Mouse (Mus musculus) liver, postnatal 0 days (tissue): ENCODE measurements around the gene Fkbp6. TPM values are rescaled to one million over a fixed set of nuclear protein-coding genes. Genes with fewer than 3 reads are reported as not detected.

ENCODE experiments used
- ATAC-seq: fragments of 200-750 bp; cut with Nextera tagmentation; 2 replicates; pipeline ENCODE4 v1.8.0; 2017; ENCODE audit warnings: mild to moderate bottlenecking, moderate library complexity
- DNase-seq: peaks from one replicate; pipeline ENCODE4 v3.0.0-alpha.2; 2016
- H3K27ac ChIP-seq: fragments of 300-500 bp; sonication (generic); 2 replicates; pipeline ENCODE4 v1.5.1; 2014; ENCODE audit warnings: antibody characterized with exemption, moderate library complexity, mild to moderate bottlenecking, low read depth
- H3K27me3 ChIP-seq: fragments of 300-500 bp; sonication (generic); 2 replicates; pipeline ENCODE4 v1.6.1; 2014; ENCODE audit warnings: low read length, control low read depth, mixed read lengths; ENCODE audit not compliant: insufficient read depth
- H3K36me3 ChIP-seq: fragments of 300-500 bp; sonication (generic); replicated peaks from 2 replicates; pipeline ENCODE4 v1.6.1; 2014; ENCODE audit warnings: mild to moderate bottlenecking, control low read depth, low read length, moderate library complexity, mixed read lengths; ENCODE audit not compliant: insufficient read depth
- H3K4me1 ChIP-seq: fragments of 300-500 bp; sonication (generic); 2 replicates; pipeline ENCODE4 v1.6.1; 2014; ENCODE audit warnings: antibody characterized with exemption, mild to moderate bottlenecking, control low read depth; ENCODE audit not compliant: insufficient read depth
- H3K4me2 ChIP-seq: fragments of 300-500 bp; sonication (generic); 2 replicates; pipeline ENCODE4 v1.6.1; 2014; ENCODE audit warnings: low read depth, mild to moderate bottlenecking, low read length, moderate library complexity, mixed read lengths
- H3K4me3 ChIP-seq: fragments of 300-500 bp; sonication (generic); 2 replicates; pipeline ENCODE4 v1.5.1; 2014; ENCODE audit warnings: low read depth, low read length
- H3K9ac ChIP-seq: fragments of 300-500 bp; sonication (generic); replicated peaks from 2 replicates; pipeline ENCODE4 v1.6.1; 2014; ENCODE audit warnings: mild to moderate bottlenecking, moderate library complexity
- H3K9me3 ChIP-seq: fragments of 300-500 bp; sonication (generic); 2 replicates; pipeline ENCODE4 v1.6.1; 2016; ENCODE audit warnings: mild to moderate bottlenecking, control low read depth, low read length, mixed read lengths
- CTCF ChIP-seq: sonication (generic); IDR thresholded peaks from 2 replicates; pipeline ENCODE4 v1.5.1; 2016; ENCODE audit warnings: antibody characterized with exemption, low read depth
- EP300 ChIP-seq: IDR thresholded peaks from 2 replicates; pipeline ENCODE4 v1.6.1; 2016; ENCODE audit warnings: antibody characterized with exemption, low read depth, mild to moderate bottlenecking
- WGBS: fragments of 180-500 bp; shearing (Covaris S2); extraction: QIAGEN DNeasy Blood & Tissue Kit; methylation state at CpG from one replicate; pipeline ENCODE4 v1.1.7; 2014; ENCODE audit not compliant: insufficient replicate concordance; 5-methylcytosine and 5-hydroxymethylcytosine counted together
- polyA plus RNA-seq: library from polyadenylated mRNA; unstranded; fragments of >200 nt; fragmentation: Nextera tagmentation; extraction: Ambion mirVana; gene quantifications from 2 replicates; pipeline ENCODE4 v1.2.1, GENCODE M21; 2015

Fkbp6 gene
- polyA plus RNA-seq, 1 experiment from 2014 or later: not detected

DNA sequence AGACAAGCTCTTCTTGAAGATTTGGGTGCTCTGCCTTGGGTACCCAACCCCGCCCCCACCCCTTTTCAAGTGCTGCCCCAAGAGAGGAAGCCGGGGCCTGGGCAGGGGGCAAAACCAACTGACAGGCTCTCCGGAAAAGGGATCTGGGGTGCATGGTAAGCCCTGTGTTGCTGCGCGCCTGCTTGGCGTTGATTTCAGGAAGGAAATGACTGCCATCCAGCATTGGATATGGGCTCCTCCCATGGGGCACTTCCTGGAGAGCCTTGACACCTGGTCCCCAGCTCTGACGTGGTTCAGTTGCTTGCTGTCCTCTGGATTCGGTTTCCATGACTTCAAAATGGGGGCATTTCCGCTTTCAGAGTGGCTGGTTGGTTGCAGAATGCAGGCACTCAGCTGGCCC lies 85.3 kb downstream of the Fkbp6 start:
- TF ChIP-seq CTCF (no peak), EP300 (no peak; the same call in 1 of the 2 replicates)
- H3K27ac ChIP-seq: peak overlapping the region; percentile 44; the same call in 1 of the 2 replicates
- H3K36me3 ChIP-seq: no peaks in the 10 kb centered on the region
- H3K9me3 ChIP-seq: no peaks in the 10 kb centered on the region
- H3K4me2 ChIP-seq: peak overlapping the region; percentile 55
- H3K4me3 ChIP-seq: no peak overlapping the region
- no peak overlapping the region for H3K9ac ChIP-seq
- ATAC-seq (peak; percentile 61; the same call in 1 of the 2 replicates), DNase-seq (peak; percentile 32)
- WGBS: 18% methylated on average over 9 of the region's 9 CpGs
- peaks cover 9% of the 10 kb centered on the region for H3K4me1 ChIP-seq
- no peaks in the 10 kb centered on the region for H3K27me3 ChIP-seq

- 8% methylated on average over 17 of the region's 17 CpGs for WGBS
These were observed 85.9 kb downstream of the Fkbp6 start for GRCm38 (mm10) chr5:135263866-135264503.

GRCm38 (mm10) chr5:135258280-135259150 lies 91.3 kb downstream of the Fkbp6 start:
- Histone ChIP-seq H3K4me2 (no peak overlapping the region), H3K9me3 (peaks cover 5% of the 10 kb centered on the region), H3K27ac (no peak overlapping the region), H3K27me3 (no peaks in the 10 kb centered on the region), H3K4me3 (no peak overlapping the region), H3K4me1 (no peaks in the 10 kb centered on the region), H3K36me3 (no peaks in the 10 kb centered on the region), H3K9ac (no peak overlapping the region)
- ATAC-seq (no peak), DNase-seq (no peak)
- TF ChIP-seq CTCF (no peak), EP300 (no peak)
- WGBS: 73% methylated on average over 28 of the region's 30 CpGs

More at GRCm38 (mm10) chr5:135263866-135264503, 85.9 kb downstream of the Fkbp6 start:
- no peak for TF ChIP-seq EP300
- TF ChIP-seq CTCF: no peak
- Histone ChIP-seq H3K4me1 (peaks cover 9% of the 10 kb centered on the region), H3K36me3 (no peaks in the 10 kb centered on the region), H3K9me3 (no peaks in the 10 kb centered on the region), H3K4me3 (peak overlapping the region; percentile 2; the same call in 1 of the 2 replicates), H3K27me3 (no peaks in the 10 kb centered on the region), H3K27ac (peak overlapping the region; percentile 44; the same call in 1 of the 2 replicates), H3K4me2 (peak overlapping the region; percentile 55), H3K9ac (no peak overlapping the region; the same call in 1 of the 2 replicates)
- ATAC-seq: peak; percentile 45; the same call in 1 of the 2 replicates
- DNase-seq: peak; percentile 40

DNA sequence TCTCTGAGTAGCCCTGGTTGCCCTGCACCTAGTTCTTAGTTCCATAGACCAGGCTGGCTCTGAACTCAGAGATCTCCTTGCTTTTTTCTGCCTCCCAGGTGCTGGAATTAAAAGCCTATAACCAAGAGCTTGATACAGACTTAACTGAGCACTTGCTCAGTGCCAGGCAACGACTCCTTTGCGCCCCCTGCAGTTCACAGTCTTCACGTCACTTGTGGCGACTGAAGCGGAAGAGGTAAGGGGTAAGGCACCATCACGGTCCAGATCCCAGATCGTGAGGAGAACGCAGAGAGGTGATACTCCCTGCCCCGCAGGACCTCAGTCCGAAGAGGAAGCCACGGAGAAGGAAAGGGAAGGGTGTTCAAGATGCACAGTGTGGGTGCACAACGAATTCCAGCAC lies 92.3 kb downstream of the Fkbp6 start:
- H3K9ac ChIP-seq: no peak overlapping the region
- H3K9me3 ChIP-seq: peaks cover 5% of the 10 kb centered on the region
- no peak for DNase-seq
- H3K36me3 ChIP-seq: no peaks in the 10 kb centered on the region
- no peak overlapping the region for H3K27ac ChIP-seq
- no peak for ATAC-seq
- H3K4me3 ChIP-seq: no peak overlapping the region
- no peaks in the 10 kb centered on the region for H3K27me3 ChIP-seq
- peak; percentile 30; the same call in 1 of the 2 replicates for TF ChIP-seq CTCF
- TF ChIP-seq EP300: no peak
- 78% methylated on average over 12 of the region's 12 CpGs for WGBS
- no peak overlapping the region for H3K4me2 ChIP-seq
- H3K4me1 ChIP-seq: no peaks in the 10 kb centered on the region

DNA sequence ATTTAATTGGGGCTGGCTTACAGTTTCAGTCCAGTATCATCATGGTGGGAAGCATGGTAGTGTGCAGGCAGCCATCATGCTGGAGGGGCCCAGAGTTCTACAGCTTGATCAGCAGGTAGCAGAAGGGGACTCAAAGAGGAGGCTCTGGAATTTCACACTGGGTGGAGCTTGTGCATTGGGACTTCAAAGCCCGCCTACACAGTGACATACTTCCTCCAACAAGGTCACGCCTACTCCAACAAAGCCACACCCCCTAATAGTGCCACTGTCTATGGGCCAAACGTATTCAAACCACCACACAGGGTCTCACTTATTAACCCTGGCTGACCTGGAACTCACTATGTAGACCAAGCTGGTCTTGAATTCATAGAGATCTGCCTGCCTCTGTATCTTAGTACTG lies 93.7 kb downstream of the Fkbp6 start:
- TF ChIP-seq CTCF (no peak), EP300 (no peak)

More for the DNA sequence above, 93.7 kb downstream of the Fkbp6 start:
- no peak for ATAC-seq
- DNase-seq: no peak
- Histone ChIP-seq H3K9ac (no peak overlapping the region), H3K9me3 (peaks cover 5% of the 10 kb centered on the region), H3K4me1 (no peaks in the 10 kb centered on the region; the same call in 1 of the 2 replicates), H3K4me3 (no peak overlapping the region), H3K27me3 (peaks cover 6% of the 10 kb centered on the region; the same call in 1 of the 2 replicates), H3K36me3 (no peaks in the 10 kb centered on the region), H3K4me2 (no peak overlapping the region), H3K27ac (no peak overlapping the region)
- 79% methylated on average over 3 of the region's 3 CpGs for WGBS
